Mouse (Mus musculus): ENCODE results near the gene Kctd11.

GRCm38 (mm10) chr11:69900471-69901405, 19.5 kb upstream of the Kctd11 start, which contains the start of the genes 2810408A11Rik and Neurl4:
- TF ChIP-seq CTCF (IDR thresholded peaks at IDR 0.05; ENCODE audit: low read depth, low read length): no peak
- 0 out of 2 replicates have a peak, but pooled peaks have one; percentile 37 for TF ChIP-seq POLR2A (IDR thresholded peaks at IDR 0.05; ENCODE audit: extremely low read depth, insufficient read depth, low read length)

Data from liver, adult 2 months (tissue).